Comparison of ENCODE assay signal across 8 mouse cellular contexts in genomic region chr2:152376345-152376741, GRCm38 (mm10). TPM values are rescaled to one million over a fixed set of nuclear protein-coding genes. Genes with fewer than 3 reads are reported as not detected.
DNase-seq lines count a peak whose midpoint lies in the region; ATAC-seq and TF ChIP-seq lines count a peak whose summit lies in the region.

Nrsn2 (minus strand) TSS chr2:152376638.

- peak; percentile 68; the same call in 1 of the 2 replicates for ATAC-seq in lung, embryonic 15.5 days (ENCODE audit: borderline replicate concordance, extremely low read depth, low FRiP score, low TSS enrichment)
- ATAC-seq in lung, postnatal 0 days, result no peak
- peak; percentile 90 for ATAC-seq in forebrain, postnatal 0 days

- no peak for TF ChIP-seq EP300 in lung, postnatal 0 days (IDR thresholded peaks at IDR 0.05)

- intact Hi-C loops in left cerebral cortex, postnatal 36 days (cut with DNase I), result no loop called here
- intact Hi-C loops in heart, postnatal 10 days (cut with DNase I), result no loop called here

- peaks cover 33% of the 10 kb centered on the region for H3K27me3 ChIP-seq in lung, embryonic 15.5 days
- peaks cover 15% of the 10 kb centered on the region; the same call in 1 of the 2 replicates for H3K27me3 ChIP-seq in lung, postnatal 0 days (replicated peaks; ENCODE audit: insufficient read depth, low read length)
- H3K27me3 ChIP-seq in forebrain, postnatal 0 days (ENCODE audit: insufficient read depth, low read length), result 0 out of 2 replicates have a peak, but pooled peaks cover 3% of the 10 kb centered on the region

- TF ChIP-seq CTCF in lung, postnatal 0 days (IDR thresholded peaks at IDR 0.05), result no peak
- no peak for TF ChIP-seq CTCF in forebrain, postnatal 0 days (IDR thresholded peaks at IDR 0.05; ENCODE audit: low read depth)

- H3K4me1 ChIP-seq in lung, embryonic 15.5 days, result 0 out of 2 replicates have a peak, but pooled peaks cover 8% of the 10 kb centered on the region
- no peaks in the 10 kb centered on the region for H3K4me1 ChIP-seq in lung, postnatal 0 days (ENCODE audit: insufficient read depth, low read depth, low read length)
- H3K4me1 ChIP-seq in forebrain, postnatal 0 days (ENCODE audit: insufficient read depth), result peaks cover 4% of the 10 kb centered on the region

- no peak within 1 kb of the TSS for H3K27ac ChIP-seq in lung, embryonic 15.5 days
- H3K27ac ChIP-seq in lung, postnatal 0 days (ENCODE audit: low read length), result no peak within 1 kb of the TSS
- peak within 1 kb of the TSS; percentile 60 for H3K27ac ChIP-seq in forebrain, postnatal 0 days (ENCODE audit: low read depth, low read length)

- H3K9me3 ChIP-seq in lung, embryonic 15.5 days, result no peaks in the 10 kb centered on the region
- H3K9me3 ChIP-seq in lung, postnatal 0 days (ENCODE audit: low read length), result no peaks in the 10 kb centered on the region
- H3K9me3 ChIP-seq in forebrain, postnatal 0 days (ENCODE audit: low read length), result no peaks in the 10 kb centered on the region

- WGBS in lung, embryonic 15.5 days, result 2% methylated on average over 16 of the region's 16 CpGs
- WGBS in lung, postnatal 0 days, result 2% methylated on average over 13 of the region's 16 CpGs
- 5% methylated on average over 16 of the region's 16 CpGs for WGBS in forebrain, postnatal 0 days

- H3K36me3 ChIP-seq in lung, embryonic 15.5 days, result no peaks in the 10 kb centered on the region
- no peaks in the 10 kb centered on the region for H3K36me3 ChIP-seq in lung, postnatal 0 days (ENCODE audit: insufficient read depth, low read length)
- H3K36me3 ChIP-seq in forebrain, postnatal 0 days (ENCODE audit: insufficient read depth), result no peaks in the 10 kb centered on the region

- H3K4me3 ChIP-seq in lung, embryonic 15.5 days, result no peak within 1 kb of the TSS
- no peak within 1 kb of the TSS for H3K4me3 ChIP-seq in lung, postnatal 0 days (ENCODE audit: low read depth, low read length)
- H3K4me3 ChIP-seq in forebrain, postnatal 0 days (ENCODE audit: low read depth, low read length), result peak within 1 kb of the TSS; percentile 31

- DNase-seq in lung, postnatal 0 days (ENCODE audit: low spot score), result no peak
- peak; percentile 60 for DNase-seq in forebrain, postnatal 0 days
- DNase-seq in left cerebral cortex, postnatal 36 days (ENCODE audit: low spot score in 2 of 2), result peak; percentile 41 to 61
- peak; percentile 63 for DNase-seq in right cerebral cortex, postnatal 25 days
- no peak for DNase-seq in lung, postnatal 25 days (ENCODE audit: low spot score)
- DNase-seq in heart, postnatal 10 days, result no peak
- no peak for DNase-seq in embryo, embryonic 10.5 days (ENCODE audit: low spot score)

- H3K4me2 ChIP-seq in lung, embryonic 15.5 days, result no peak within 1 kb of the TSS; the same call in 1 of the 2 replicates
- no peak within 1 kb of the TSS for H3K4me2 ChIP-seq in lung, postnatal 0 days (replicated peaks; ENCODE audit: low read depth, low read length)
- peak within 1 kb of the TSS; percentile 55 for H3K4me2 ChIP-seq in forebrain, postnatal 0 days (ENCODE audit: low read depth)

- H3K9ac ChIP-seq in lung, embryonic 15.5 days, result no peak within 1 kb of the TSS
- no peak within 1 kb of the TSS for H3K9ac ChIP-seq in lung, postnatal 0 days (replicated peaks; ENCODE audit: low read depth)
- peak within 1 kb of the TSS; percentile 49 for H3K9ac ChIP-seq in forebrain, postnatal 0 days

RNA-seq across cellular contexts. Expression of gene Nrsn2, which starts in this region (rescaled TPM):
- polyA plus RNA-seq in lung, embryonic 15.5 days (2015; fragmentation: Nextera tagmentation; extraction: Ambion mirVana), result 0.14 and 0.36 TPM in 2 replicates
- polyA plus RNA-seq in lung, postnatal 0 days (2015; fragmentation: Nextera tagmentation; extraction: Ambion mirVana), result not detected in 2 replicates
- total RNA-seq in forebrain, postnatal 0 days (2014; rRNA removed), result 30.9 and 43.7 TPM in 2 replicates
- 32.0 and 52.1 TPM in 2 replicates for polyA plus RNA-seq in forebrain, postnatal 0 days (2015; fragmentation: Nextera tagmentation; extraction: Ambion mirVana)
- 10 to 100 TPM; 66.2 to 81.9 TPM for total RNA-seq in left cerebral cortex, postnatal 36 days (2021)
- not detected for total RNA-seq in heart, postnatal 10 days (2021)

Comparison
In these comparisons a context has a peak if more than half of its experiments do, and no peak if none do; other contexts are left out.
1. RNA of gene Nrsn2 (total RNA-seq): 66.2 to 81.9 TPM in left cerebral cortex, postnatal 36 days and 30.9 to 43.7 TPM in forebrain, postnatal 0 days; not detected in heart, postnatal 10 days; every median in the first group is over 10 times any median in the second.
2. RNA of gene Nrsn2 (polyA plus RNA-seq): 32.0 to 52.1 TPM in forebrain, postnatal 0 days; 0.14 to 0.36 TPM in lung, embryonic 15.5 days and not detected in lung, postnatal 0 days; every median in the first group is over 10 times any median in the second.
3. Peak in ATAC-seq in lung, embryonic 15.5 days; RNA of the gene not detected or under 1 TPM.
4. DNase-seq: peak in forebrain, postnatal 0 days (single experiment), left cerebral cortex, postnatal 36 days (2 of 2) and right cerebral cortex, postnatal 25 days (single experiment); none in lung, postnatal 0 days (single experiment), lung, postnatal 25 days (single experiment), heart, postnatal 10 days (0 of 2) and embryo, embryonic 10.5 days (single experiment).